Mouse (Mus musculus): ENCODE measurements around the gene Zkscan16.

DNA sequence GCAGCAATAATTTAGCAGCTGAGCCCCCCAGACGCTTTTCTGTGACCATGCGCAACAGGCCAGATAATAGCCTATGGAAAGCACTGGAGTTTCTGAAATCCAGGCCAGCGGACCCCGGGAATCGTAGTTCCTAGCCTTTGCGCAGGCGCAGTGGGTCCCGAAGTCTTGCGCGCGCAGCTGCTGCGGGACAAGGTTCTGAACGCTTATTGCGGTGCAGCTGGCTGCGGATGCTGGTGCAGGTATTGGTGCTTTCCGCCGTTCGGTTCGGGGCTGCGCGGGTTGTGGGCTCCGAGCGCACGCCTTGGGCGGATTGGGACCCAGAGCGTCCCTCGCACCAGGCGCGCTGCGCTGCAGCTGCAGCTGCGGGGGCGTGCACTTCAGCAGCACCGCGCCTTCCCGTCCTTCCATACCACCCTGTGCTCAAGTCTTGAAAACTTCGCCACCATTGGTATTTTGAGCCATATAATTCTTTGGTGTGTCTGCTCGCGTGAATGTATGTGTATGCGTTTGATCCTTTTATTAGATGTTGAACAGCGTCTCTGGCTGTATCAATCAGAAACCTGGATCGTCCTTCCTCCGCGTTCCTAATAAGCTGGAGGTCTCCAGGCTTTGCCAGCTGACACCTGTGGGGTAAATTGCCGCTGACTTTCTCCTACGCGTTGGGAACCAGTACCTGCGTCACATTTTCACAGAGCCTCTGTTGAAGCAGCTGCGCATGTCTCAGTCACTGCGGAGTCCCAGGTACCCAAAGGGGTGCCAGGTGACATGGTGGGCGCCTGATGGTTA, at the start of gene Zkscan16:
- TF ChIP-seq CTCF (IDR thresholded peaks at IDR 0.05; ENCODE audit: low read depth) (no peak), EP300 (optimal IDR thresholded peaks at IDR 0.05) (no peak)
